Mouse (Mus musculus): ENCODE measurements around the gene Shkbp1.

GRCm38 (mm10) chr7:27364379-27364778 is 8.6 kb upstream of the Shkbp1 start:
- TF ChIP-seq CTCF (conservative IDR thresholded peaks at IDR 0.05 in 1 of 2, IDR thresholded peaks at IDR 0.05 in 1 of 2; ENCODE audit: low read depth in 2 of 2, low read length in 2 of 2) (no peak), POLR2A (IDR thresholded peaks at IDR 0.05; ENCODE audit: low read depth, low read length) (no peak), EP300 (IDR thresholded peaks at IDR 0.05; ENCODE audit: low read length) (no peak), MXI1 (IDR thresholded peaks at IDR 0.05; ENCODE audit: low read depth, low read length) (no peak), ZNF384 (IDR thresholded peaks at IDR 0.05; ENCODE audit: low read depth, low read length) (no peak), E2F4 (IDR thresholded peaks at IDR 0.05; ENCODE audit: insufficient replicate concordance, low read depth, low read length) (no peak), MAX (IDR thresholded peaks at IDR 0.05; ENCODE audit: low read length) (no peak)

All from CH12.LX (cell line).